Mouse (Mus musculus): Measurements from ENCODE around the gene Dlg2.

Gene Dlg2

DNA sequence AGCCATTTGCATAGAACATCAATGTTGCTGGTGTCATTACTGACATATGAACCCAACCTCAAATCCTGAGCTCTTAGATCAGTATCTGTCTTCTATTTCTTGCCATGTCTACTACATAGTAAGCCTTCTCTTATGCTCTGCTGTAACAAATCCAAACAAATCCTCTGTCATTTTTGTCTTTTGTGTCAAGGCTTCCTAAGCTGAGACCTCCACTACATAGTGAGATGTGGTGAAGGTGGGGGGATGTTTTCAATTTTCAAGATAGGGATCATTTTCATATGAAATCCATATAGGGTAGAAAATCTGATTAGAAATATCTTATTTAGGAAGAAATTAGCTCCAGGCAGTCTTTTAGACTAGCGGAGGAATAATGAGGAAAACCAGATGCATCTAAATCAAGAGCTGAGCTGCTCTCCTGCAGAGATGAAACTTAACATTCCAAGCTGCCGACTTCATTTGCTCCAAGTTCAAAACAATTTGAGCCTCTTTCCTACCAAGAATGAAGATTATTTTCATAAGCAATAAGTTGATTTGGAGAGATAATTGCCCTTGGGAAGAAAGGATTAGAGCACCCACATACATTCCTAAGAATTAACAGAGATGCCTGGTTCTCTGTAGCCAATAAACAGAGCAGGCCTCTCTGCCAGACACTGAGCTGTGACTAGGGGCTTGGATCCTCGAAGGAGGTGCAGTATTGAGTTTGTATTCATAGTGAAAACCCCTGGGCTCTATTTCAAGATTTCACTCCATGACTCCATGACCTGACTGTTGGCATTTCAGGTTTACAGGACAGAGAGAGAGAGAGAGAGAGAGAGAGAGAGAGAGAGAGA lies 2009.6 kb downstream of the Dlg2 start:
- in situ Hi-C loops (cut with MboI; ENCODE audit: low sequenced_read_pairs) = no loop called here

DNA sequence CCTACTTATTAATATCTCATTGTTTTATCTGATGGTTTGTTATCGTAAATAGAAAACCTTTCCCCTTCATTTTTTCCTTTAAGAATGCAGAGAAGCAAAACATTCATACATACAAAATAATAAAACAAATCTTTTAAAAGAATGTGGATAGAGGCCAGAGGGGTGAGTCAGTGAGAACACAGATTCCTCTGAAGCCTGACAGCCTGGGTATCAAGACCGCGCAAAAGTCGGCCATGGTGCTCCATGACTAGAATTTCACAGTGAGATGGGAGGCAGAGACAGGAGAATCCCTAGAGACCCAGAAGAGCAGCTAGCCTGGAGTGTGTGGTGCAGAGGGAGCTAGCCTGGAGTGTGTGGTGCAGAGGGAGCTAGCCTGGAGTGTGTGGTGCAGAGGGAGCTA lies 2010.4 kb downstream of the Dlg2 start:
- in situ Hi-C loops (cut with MboI; ENCODE audit: low sequenced_read_pairs) = no loop called here

DNA sequence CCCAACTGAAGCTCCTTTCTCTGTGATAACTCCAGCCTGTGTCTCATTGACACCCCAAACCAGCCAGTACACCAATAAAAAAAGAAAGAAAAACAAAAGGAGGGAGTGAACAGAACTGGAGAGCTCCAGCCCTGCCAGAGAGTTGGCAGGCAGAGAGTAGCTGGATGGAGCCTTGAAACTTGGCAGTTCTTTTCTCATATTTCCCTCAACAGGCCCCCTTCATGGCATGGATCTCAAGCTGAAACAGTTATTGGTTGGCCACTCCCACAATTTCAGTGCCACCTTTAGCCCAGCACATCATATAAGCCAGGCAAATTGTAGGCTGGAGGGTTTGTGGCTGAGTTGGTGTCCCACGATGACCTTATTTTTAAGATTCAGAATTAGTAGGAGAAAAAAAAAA lies 2015.8 kb downstream of the Dlg2 start:
- in situ Hi-C loops (cut with MboI; ENCODE audit: low sequenced_read_pairs) = no loop called here

DNA sequence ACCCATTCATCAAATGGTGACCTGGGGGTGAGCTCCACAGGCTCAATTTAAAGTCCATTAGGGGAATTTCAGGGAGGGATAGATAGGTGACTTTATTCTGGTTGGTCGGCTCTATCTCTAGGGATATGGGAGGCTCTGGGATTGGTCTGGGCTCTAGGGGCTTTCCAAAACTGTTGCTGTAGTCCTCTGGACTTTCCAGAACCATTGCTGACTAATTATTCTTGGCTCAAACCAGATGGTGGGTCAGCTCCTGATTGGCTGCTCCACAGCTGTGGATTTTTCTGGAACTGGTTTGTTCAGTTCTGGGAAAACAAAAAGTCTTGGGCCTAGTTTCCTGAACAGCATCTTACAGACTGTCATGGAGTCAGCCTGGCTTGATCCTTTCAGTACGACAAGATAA lies 2017.0 kb downstream of the Dlg2 start:
- in situ Hi-C loops (cut with MboI; ENCODE audit: low sequenced_read_pairs) = no loop called here

Data from CH12F3 (cell line).